Mouse (Mus musculus): ENCODE data around the gene Plekhh3. TPM values are rescaled to one million over a fixed set of nuclear protein-coding genes. Genes with fewer than 3 reads are reported as not detected.
"Not testable (repeated sequence)": the region's sequence is repeated elsewhere in the genome, so short reads cannot be mapped to it uniquely, and the experiment has no call there.

Gene Plekhh3
- total and polyA plus RNA-seq, 3 experiments, result 1.5 to 3.8 (median 2.6) TPM

DNA sequence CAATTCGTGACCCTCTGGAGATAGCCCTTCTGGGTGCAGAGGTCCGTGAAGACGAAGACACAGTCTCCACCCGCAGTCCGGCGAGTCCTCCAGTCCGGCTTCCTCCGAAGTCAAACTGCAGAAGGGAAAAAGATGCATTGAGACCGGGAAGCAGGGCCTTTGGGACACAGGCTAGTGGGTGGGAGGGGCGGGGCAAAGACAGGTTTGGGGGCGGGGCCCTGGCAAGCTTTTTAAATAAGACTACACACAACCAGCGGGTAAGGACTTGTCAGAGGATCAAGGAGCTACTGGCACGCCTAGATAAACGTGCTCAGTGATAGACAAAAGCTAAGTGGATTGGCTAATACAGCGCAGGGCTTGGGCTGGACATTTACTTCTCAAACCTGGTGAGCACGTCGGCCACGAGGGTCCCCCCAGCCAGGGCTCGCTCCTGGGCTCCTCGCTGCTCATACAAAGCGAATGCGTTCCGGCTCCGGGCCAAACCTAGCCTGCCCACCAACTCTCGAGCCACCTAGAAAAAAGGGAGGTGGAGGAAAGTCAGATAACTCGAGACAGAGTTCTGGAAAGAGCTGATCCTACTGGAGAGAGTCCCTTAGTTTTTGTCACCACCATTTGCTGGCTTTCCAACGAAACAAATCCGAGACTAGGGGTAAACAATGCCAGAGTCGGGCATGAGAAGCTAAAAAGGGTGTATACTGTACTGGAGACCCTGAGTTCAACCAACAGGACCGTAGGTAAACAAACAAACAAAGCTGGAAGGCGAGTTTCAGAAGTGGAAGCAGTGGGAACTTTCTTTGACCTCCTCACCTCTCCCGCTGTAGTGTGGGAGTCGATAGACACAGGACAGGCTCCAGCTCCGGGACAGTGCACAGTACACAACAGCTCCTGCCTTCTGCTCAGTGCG, 6.2 kb downstream of the Plekhh3 start:
- Histone ChIP-seq H3K27me3 (ENCODE audit: insufficient read depth, low read length) (peaks cover 59% of the 10 kb centered on the region), H3K4me1 (ENCODE audit: insufficient read depth, low read depth, low read length) (peaks cover 4% of the 10 kb centered on the region; the same call in 1 of the 2 replicates), H3K9me3 (replicated peaks) (no peaks in the 10 kb centered on the region), H3K4me3 (ENCODE audit: low read depth, low read length) (no peak overlapping the region), H3K36me3 (replicated peaks) (peaks cover 15% of the 10 kb centered on the region)
- DNase-seq (ENCODE audit: low spot score) (peak; percentile 0), ATAC-seq (ENCODE audit: extremely low read depth, insufficient number of reproducible peaks, low FRiP score, poor library complexity, severe bottlenecking) (no peak)
- TF ChIP-seq CTCF (IDR thresholded peaks at IDR 0.05; ENCODE audit: low read depth, low read length), result no peak
- TF ChIP-seq GATA2 (IDR thresholded peaks at IDR 0.05; ENCODE audit: borderline replicate concordance, low read depth, low read length), result no peak
- no peak for TF ChIP-seq GATA1 (IDR thresholded peaks at IDR 0.05; ENCODE audit: borderline replicate concordance, low read length)
- no peak for TF ChIP-seq POLR2AphosphoS5 (IDR thresholded peaks at IDR 0.05; ENCODE audit: insufficient replicate concordance, low read depth, low read length)
- TF ChIP-seq TAL1 (conservative IDR thresholded peaks at IDR 0.05; ENCODE audit: low read depth, low read length), result no peak

DNA sequence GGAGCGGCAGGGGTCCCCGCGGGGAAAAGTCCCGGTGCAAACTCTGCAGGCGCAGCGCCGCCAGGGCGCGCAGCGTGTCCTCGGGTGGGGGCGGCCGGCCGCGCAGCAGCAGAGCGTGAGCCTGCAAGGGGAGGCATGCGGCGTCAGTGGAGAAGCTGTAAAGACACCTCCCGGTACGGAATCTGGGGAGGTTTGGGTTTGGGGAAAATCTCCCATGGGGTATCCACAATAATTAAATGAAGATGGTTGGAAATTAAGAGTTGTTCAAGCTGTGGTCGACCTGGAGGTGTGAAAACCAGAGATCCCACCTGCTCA, 6.8 kb downstream of the Plekhh3 start:
- DNase-seq (ENCODE audit: low spot score) (no peak), ATAC-seq (ENCODE audit: extremely low read depth, insufficient number of reproducible peaks, low FRiP score, poor library complexity, severe bottlenecking) (no peak)
- H3K9me3 ChIP-seq (replicated peaks), result no peaks in the 10 kb centered on the region
- peaks cover 15% of the 10 kb centered on the region for H3K36me3 ChIP-seq (replicated peaks)
- no peak for TF ChIP-seq TAL1 (conservative IDR thresholded peaks at IDR 0.05; ENCODE audit: low read depth, low read length)
- TF ChIP-seq GATA2 (IDR thresholded peaks at IDR 0.05; ENCODE audit: borderline replicate concordance, low read depth, low read length), result no peak
- TF ChIP-seq POLR2AphosphoS5 (IDR thresholded peaks at IDR 0.05; ENCODE audit: insufficient replicate concordance, low read depth, low read length), result no peak
- TF ChIP-seq GATA1 (IDR thresholded peaks at IDR 0.05; ENCODE audit: borderline replicate concordance, low read length), result no peak
- no peak for TF ChIP-seq CTCF (IDR thresholded peaks at IDR 0.05; ENCODE audit: low read depth, low read length)
- H3K27me3 ChIP-seq (ENCODE audit: insufficient read depth, low read length), result peaks cover 53% of the 10 kb centered on the region
- no peak overlapping the region for H3K4me3 ChIP-seq (ENCODE audit: low read depth, low read length)
- 0 out of 2 replicates have a peak, but pooled peaks cover 2% of the 10 kb centered on the region for H3K4me1 ChIP-seq (ENCODE audit: insufficient read depth, low read depth, low read length)

DNA sequence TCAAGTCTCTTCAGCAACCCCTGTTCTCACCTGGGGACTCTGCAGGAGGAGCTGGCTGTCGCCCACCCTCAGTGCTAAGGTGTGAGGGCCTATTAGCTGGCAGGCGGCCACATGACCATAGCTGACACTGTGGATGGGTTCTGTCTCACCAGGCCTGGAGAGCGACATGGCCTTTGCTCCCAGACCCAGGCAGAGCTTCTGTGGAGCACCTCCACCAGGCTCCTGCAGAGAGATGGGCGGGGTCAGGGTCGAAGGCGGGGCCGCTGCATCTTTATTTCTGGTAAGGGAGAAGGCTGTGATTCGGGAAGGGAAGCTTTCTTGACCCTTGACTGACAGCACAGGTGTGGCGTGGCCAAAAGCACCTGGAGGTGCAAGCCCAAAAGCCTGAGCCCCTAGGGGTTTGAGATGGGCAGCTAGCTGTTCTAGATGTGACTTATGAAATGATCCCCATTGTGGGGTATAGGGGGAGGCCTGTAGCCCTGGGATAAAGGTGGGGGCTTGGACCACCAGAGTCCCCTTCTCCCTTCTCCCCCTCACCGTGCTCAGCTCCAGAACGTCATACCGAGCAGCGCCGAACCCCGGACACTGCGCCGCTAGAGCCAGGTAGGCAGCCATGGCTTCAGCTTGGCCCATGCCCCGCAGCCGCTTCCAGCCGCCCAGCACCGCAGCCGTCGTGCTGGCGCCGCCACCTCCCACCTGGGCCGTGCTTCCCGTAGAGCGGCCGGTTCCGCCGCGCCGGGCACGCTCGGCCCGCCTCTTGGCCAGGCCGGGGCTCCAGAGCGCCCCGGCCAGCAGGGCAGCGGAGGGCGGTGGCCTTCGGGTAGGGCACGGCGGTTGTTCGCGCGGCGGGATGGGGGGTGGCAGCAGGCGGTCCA, 7.4 kb downstream of the Plekhh3 start:
- ATAC-seq (ENCODE audit: extremely low read depth, insufficient number of reproducible peaks, low FRiP score, poor library complexity, severe bottlenecking), result no peak
- no peak overlapping the region for H3K4me3 ChIP-seq (ENCODE audit: low read depth, low read length)
- no peak for TF ChIP-seq GATA1 (IDR thresholded peaks at IDR 0.05; ENCODE audit: borderline replicate concordance, low read length)
- no peak for TF ChIP-seq GATA2 (IDR thresholded peaks at IDR 0.05; ENCODE audit: borderline replicate concordance, low read depth, low read length)
- DNase-seq (ENCODE audit: low spot score), result no peak
- no peaks in the 10 kb centered on the region for H3K9me3 ChIP-seq (replicated peaks)
- 0 out of 2 replicates have a peak, but pooled peaks cover 2% of the 10 kb centered on the region for H3K4me1 ChIP-seq (ENCODE audit: insufficient read depth, low read depth, low read length)
- peaks cover 54% of the 10 kb centered on the region for H3K27me3 ChIP-seq (ENCODE audit: insufficient read depth, low read length)
- H3K36me3 ChIP-seq (replicated peaks), result peaks cover 15% of the 10 kb centered on the region

DNA sequence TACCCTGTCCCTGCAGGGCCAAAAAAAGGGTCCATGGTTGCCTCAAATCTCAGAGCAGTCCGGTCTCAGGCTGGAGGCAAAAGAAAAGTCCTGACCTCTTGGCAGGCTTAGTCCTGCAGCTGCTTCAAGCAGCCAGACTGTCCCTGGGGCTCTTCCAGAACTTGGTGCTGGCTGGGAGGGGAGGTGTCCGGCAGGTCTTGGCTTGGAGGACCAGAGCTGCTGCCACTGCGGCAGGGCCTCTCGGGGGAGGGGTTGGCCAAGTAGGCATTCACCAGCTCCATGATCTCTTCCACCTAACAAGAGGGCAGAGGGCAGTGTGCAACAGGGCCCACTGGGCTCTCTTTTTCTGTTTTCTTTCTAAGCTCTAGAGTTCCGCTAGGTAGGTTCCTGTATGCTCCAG, 8.4 kb downstream of the Plekhh3 start:
- H3K4me1 ChIP-seq (ENCODE audit: insufficient read depth, low read depth, low read length), result 0 out of 2 replicates have a peak, but pooled peaks cover 2% of the 10 kb centered on the region
- ATAC-seq (ENCODE audit: extremely low read depth, insufficient number of reproducible peaks, low FRiP score, poor library complexity, severe bottlenecking), result no peak
- no peaks in the 10 kb centered on the region for H3K9me3 ChIP-seq (replicated peaks)
- TF ChIP-seq GATA1 (IDR thresholded peaks at IDR 0.05; ENCODE audit: borderline replicate concordance, low read length) (no peak), POLR2AphosphoS5 (IDR thresholded peaks at IDR 0.05; ENCODE audit: insufficient replicate concordance, low read depth, low read length) (no peak), TAL1 (conservative IDR thresholded peaks at IDR 0.05; ENCODE audit: low read depth, low read length) (no peak), GATA2 (IDR thresholded peaks at IDR 0.05; ENCODE audit: borderline replicate concordance, low read depth, low read length) (no peak), CTCF (IDR thresholded peaks at IDR 0.05; ENCODE audit: low read depth, low read length) (no peak)
- peaks cover 57% of the 10 kb centered on the region for H3K27me3 ChIP-seq (ENCODE audit: insufficient read depth, low read length)
- H3K4me3 ChIP-seq (ENCODE audit: low read depth, low read length), result no peak overlapping the region
- peaks cover 14% of the 10 kb centered on the region for H3K36me3 ChIP-seq (replicated peaks)
- DNase-seq (ENCODE audit: low spot score), result no peak

DNA sequence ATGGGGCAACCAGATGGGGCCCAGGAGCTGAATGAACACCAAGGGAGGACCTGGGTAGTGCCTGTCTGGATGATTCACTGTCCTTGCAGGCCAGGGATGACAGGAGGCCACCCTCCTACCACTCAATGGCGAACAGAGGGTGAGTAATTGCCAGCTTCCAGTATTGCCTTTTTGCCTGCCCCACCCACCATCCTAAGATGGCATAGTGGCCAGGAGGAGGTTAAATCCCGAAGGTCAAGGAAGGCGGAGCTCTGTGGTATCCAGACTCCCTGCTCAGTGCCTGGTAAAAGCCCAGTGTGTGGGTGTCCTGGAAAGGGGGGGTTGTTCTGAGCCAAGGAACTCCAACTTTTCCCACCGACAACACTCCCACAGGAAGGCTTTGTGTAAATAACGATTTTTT, 8.8 kb downstream of the Plekhh3 start:
- peaks cover 54% of the 10 kb centered on the region for H3K27me3 ChIP-seq (ENCODE audit: insufficient read depth, low read length)
- no peak overlapping the region for H3K4me3 ChIP-seq (ENCODE audit: low read depth, low read length)
- 0 out of 2 replicates have a peak, but pooled peaks cover 2% of the 10 kb centered on the region for H3K4me1 ChIP-seq (ENCODE audit: insufficient read depth, low read depth, low read length)
- DNase-seq (ENCODE audit: low spot score) (peak; percentile 0), ATAC-seq (ENCODE audit: extremely low read depth, insufficient number of reproducible peaks, low FRiP score, poor library complexity, severe bottlenecking) (no peak)
- peaks cover 9% of the 10 kb centered on the region for H3K36me3 ChIP-seq (replicated peaks)
- H3K9me3 ChIP-seq (replicated peaks), result no peaks in the 10 kb centered on the region
- no peak for TF ChIP-seq TAL1 (conservative IDR thresholded peaks at IDR 0.05; ENCODE audit: low read depth, low read length)
- no peak for TF ChIP-seq GATA1 (IDR thresholded peaks at IDR 0.05; ENCODE audit: borderline replicate concordance, low read length)
- no peak for TF ChIP-seq POLR2AphosphoS5 (IDR thresholded peaks at IDR 0.05; ENCODE audit: insufficient replicate concordance, low read depth, low read length)
- no peak for TF ChIP-seq CTCF (IDR thresholded peaks at IDR 0.05; ENCODE audit: low read depth, low read length)
- no peak for TF ChIP-seq GATA2 (IDR thresholded peaks at IDR 0.05; ENCODE audit: borderline replicate concordance, low read depth, low read length)

DNA sequence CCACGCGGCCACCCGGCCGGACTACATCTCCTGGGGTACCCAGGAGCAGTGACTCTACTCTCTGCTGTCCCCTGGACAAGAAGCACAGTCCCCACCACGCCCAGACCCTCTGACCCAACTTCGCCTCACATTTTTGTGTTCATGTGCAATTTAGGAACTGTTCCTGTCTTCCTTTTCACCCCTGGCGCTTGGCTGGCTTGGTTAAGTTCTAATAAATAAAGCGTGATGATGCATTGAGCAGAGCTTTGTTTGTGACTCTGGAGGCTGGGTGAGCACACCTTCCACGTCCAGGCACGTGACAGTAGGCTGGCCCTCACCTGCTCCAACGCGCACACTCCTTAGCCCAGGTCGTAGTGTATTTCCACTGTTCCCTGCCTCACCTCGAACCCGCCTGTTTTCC, 9.6 kb downstream of the Plekhh3 start:
- Histone ChIP-seq H3K4me1 (ENCODE audit: insufficient read depth, low read depth, low read length) (0 out of 2 replicates have a peak, but pooled peaks cover 2% of the 10 kb centered on the region), H3K9me3 (replicated peaks) (no peaks in the 10 kb centered on the region), H3K27me3 (ENCODE audit: insufficient read depth, low read length) (peaks cover 55% of the 10 kb centered on the region), H3K4me3 (ENCODE audit: low read depth, low read length) (no peak overlapping the region), H3K36me3 (replicated peaks) (peaks cover 9% of the 10 kb centered on the region)
- TF ChIP-seq GATA1 (IDR thresholded peaks at IDR 0.05; ENCODE audit: borderline replicate concordance, low read length) (no peak), POLR2AphosphoS5 (IDR thresholded peaks at IDR 0.05; ENCODE audit: insufficient replicate concordance, low read depth, low read length) (no peak), CTCF (IDR thresholded peaks at IDR 0.05; ENCODE audit: low read depth, low read length) (no peak), GATA2 (IDR thresholded peaks at IDR 0.05; ENCODE audit: borderline replicate concordance, low read depth, low read length) (no peak), TAL1 (conservative IDR thresholded peaks at IDR 0.05; ENCODE audit: low read depth, low read length) (no peak)
- DNase-seq (ENCODE audit: low spot score) (no peak), ATAC-seq (ENCODE audit: extremely low read depth, insufficient number of reproducible peaks, low FRiP score, poor library complexity, severe bottlenecking) (no peak)

DNA sequence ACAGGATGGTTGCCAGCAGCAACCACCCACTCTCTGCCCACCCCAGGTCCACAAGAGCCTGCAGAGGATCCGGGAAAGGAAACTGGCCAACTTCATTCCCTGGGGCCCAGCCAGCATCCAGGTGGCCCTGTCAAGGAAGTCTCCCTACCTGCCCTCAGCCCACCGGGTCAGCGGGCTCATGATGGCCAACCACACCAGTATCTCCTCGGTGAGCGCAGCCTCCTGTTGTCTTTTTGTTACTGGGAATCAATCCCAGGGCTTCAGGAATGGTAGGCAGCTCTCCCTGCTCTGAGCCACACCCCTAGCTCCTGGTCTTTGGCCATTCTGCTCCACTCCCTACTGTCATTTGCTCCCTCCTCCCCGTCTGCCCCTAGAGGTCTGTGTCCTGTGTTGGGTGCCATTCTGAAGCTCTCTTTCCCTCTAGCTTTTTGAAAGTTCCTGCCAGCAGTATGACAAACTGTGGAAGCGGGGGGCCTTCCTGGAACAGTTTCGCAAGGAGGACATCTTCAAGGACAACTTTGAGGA, 10.1 kb downstream of the Plekhh3 start:
- H3K9me3 ChIP-seq (replicated peaks); H3K4me3 ChIP-seq (ENCODE audit: low read depth, low read length); DNase-seq (ENCODE audit: low spot score); H3K4me1 ChIP-seq (ENCODE audit: insufficient read depth, low read depth, low read length); ATAC-seq (ENCODE audit: extremely low read depth, insufficient number of reproducible peaks, low FRiP score, poor library complexity, severe bottlenecking); H3K36me3 ChIP-seq (replicated peaks): not testable (repeated sequence)
- peaks cover 55% of the 10 kb centered on the region for H3K27me3 ChIP-seq (ENCODE audit: insufficient read depth, low read length)

DNA sequence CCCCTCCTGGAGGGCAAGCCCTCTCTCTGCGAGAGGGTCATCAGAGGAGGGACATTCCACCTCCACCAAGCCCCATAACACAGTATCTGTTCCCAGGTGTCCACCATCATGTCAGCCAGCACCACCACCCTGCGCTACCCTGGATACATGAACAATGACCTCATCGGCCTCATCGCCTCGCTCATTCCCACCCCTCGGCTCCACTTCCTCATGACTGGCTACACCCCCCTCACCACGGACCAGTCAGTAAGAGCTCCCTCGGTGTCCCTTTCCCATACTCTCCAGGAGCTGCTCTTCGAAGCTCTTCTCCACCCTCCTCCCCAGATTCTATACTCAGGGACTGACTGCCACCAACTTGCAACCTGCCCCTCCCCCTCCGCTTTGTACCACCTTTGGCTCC, 11.0 kb downstream of the Plekhh3 start:
- peaks cover 58% of the 10 kb centered on the region for H3K27me3 ChIP-seq (ENCODE audit: insufficient read depth, low read length)
- H3K9me3 ChIP-seq (replicated peaks); ATAC-seq (ENCODE audit: extremely low read depth, insufficient number of reproducible peaks, low FRiP score, poor library complexity, severe bottlenecking): not testable (repeated sequence)

More for the DNA sequence above, 11.0 kb downstream of the Plekhh3 start:
- not testable (repeated sequence) for H3K36me3 ChIP-seq (replicated peaks); H3K4me1 ChIP-seq (ENCODE audit: insufficient read depth, low read depth, low read length); DNase-seq (ENCODE audit: low spot score); H3K4me3 ChIP-seq (ENCODE audit: low read depth, low read length)

Data from G1E (cell line).